Mouse (Mus musculus): ENCODE results near the gene Serpine1. TPM values are rescaled to one million over a fixed set of nuclear protein-coding genes. Genes with fewer than 3 reads are reported as not detected.

Gene Serpine1
- total RNA-seq, 2 experiments from 2014 or later = not detected

DNA sequence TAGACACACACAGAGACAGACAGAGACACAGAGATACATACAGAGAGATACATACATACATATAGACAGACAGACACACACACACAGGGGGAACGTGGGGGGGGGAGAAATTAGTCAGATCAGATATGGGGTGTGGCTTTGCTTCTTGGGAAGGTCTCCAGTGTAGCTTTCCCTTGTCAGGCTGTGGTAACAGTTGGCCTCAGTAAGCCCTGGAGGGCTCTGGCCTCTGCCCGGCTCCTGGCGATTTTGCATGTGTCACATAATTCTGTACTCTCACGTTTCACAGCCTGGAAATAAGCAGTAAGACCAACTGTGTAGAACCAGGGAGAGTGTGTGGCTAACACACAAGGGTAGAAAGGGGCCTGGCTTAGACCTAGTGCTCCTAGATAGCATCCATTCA, 28.6 kb upstream of the Serpine1 start:
- no peak for ATAC-seq (replicated peaks; ENCODE audit: low FRiP score, poor library complexity, severe bottlenecking)

DNA sequence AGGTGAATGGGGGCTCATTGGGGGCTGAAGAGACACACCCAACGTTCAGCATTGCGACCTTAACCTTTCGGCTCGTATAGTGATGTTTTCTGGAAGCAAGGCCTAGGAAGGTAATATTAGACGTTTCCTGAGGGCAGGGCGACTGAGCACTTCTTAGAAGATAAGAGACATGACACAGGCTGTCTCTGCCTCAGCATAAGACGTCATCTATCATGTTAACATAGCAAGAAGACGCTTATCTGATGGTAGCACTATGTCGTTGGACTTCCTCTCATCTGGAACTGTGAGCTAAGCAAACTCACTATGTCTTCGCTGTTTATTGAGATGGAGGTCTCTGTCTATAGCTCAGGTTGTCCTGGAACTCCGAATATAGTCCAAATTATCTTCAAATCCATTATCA, 26.4 kb upstream of the Serpine1 start:
- ATAC-seq (replicated peaks; ENCODE audit: low FRiP score, poor library complexity, severe bottlenecking) = no peak

DNA sequence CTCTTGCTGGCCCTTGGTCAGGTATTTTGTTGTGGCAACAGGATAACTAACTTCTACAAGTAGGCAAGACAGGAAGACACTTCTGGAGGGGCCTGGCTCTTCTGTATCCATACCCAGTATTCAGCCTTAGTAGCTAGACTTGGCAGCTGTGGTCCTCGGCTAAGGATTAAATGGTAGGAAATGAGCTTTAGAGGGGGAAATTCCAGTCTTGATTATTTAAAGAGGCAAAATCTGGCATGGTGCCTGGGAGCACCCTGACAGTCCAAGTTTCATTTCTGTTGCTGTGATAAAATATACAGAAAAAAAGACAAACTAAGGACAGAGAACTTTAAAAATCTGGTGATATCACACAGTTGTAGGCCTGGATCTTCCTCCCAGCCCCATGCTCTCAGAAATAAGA, 24.0 kb upstream of the Serpine1 start:
- ATAC-seq (replicated peaks; ENCODE audit: low FRiP score, poor library complexity, severe bottlenecking) = no peak

DNA sequence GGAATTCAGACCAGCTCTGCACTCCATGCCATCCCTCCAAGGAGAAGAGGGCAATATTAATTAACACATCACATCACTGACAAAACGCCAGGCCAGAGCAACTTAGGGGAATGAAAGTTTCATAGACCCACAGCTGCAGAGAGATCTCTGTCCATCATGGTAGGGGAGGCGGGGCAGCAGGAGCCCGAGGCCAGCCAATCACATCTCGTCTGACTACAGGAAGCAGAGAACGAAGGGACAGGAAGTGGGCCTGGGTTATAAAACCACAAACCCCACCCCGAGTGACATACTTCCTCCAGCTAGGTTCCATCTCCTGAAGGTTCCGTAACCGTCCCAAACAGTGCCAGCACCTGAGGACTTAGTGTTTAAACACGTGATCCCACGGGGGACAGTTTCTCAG, 23.1 kb upstream of the Serpine1 start:
- no peak for ATAC-seq (replicated peaks; ENCODE audit: low FRiP score, poor library complexity, severe bottlenecking)

DNA sequence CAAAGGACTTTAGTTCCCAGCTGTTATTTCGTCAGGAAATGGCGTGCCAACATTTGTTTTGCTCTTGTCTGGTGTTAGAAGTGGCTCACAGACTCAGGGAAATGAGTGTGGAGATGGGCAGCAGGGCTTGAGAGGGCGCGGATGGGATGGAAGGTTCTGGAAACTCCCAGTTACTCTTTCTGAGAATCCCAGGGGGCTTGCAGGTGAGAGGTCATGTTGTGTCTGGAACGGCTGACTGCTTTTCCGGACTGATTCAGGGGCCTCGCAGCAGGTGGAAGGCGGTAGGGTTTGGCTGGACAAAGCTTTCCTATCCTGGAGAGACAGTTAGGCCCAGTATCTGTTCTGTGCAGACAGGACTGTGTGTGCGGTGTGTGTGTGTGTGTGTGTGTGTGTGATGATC, 21.7 kb upstream of the Serpine1 start:
- ATAC-seq (replicated peaks; ENCODE audit: low FRiP score, poor library complexity, severe bottlenecking) = no peak

DNA sequence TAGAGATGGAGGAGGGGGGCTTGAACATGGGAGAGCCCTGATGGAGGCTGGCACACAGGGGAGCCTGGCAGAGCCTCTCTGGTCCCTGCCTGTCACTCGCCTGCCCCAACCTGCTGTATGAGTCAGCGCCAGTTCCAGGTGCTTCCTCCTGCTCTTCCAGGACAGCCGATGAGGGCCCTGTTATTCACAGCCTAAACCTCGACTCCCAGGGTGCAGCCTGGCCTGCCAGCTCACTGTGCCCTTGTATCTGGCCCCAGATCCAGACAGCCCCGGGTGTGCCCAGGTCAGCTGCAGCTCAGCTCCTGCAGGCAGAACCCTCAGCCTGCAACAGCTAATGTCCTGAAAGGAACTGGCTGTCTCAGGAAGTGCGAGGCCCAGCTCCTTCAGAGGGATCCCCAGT, 19.5 kb upstream of the Serpine1 start:
- ATAC-seq (replicated peaks; ENCODE audit: low FRiP score, poor library complexity, severe bottlenecking) = no peak

DNA sequence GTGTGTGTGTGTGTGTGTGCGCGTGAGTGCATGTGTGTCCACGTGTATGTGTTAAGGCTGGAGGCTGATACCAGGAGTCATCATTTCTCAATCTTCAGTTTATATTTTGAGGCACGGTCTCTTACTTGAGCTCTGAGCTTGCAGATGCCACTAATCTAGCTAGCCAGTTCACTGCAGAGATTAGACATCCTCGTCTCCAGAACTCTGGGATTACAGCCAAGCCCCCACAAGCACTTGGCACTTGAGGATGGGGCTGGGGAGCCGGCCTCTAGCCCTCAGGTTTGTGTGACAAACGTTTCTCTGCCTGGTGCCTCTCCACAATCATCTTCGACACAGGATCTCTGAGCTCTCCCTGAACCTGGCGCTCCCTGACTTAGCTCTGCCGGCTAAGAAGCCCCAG, 18.8 kb upstream of the Serpine1 start:
- ATAC-seq (replicated peaks; ENCODE audit: low FRiP score, poor library complexity, severe bottlenecking) = no peak

DNA sequence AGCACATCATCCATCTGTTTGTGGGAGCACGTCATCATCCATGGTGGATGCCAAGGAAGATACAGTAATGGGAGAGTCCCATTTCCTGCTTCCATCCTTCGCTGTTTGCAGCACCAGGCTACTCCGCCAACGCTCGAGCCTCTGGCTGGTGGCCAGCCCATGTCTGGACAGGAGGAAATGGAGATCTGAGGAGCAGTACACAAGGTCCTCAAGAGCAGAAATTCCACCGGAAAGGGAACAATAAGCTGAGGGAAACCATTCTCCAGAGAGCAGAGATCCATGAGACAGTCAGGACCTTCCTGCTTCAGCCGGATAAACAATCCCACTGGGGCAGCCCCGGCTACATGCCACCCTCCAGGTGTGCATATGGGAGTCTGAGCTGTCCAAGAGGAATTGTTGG, 15.3 kb upstream of the Serpine1 start:
- no peak for ATAC-seq (replicated peaks; ENCODE audit: low FRiP score, poor library complexity, severe bottlenecking)

DNA sequence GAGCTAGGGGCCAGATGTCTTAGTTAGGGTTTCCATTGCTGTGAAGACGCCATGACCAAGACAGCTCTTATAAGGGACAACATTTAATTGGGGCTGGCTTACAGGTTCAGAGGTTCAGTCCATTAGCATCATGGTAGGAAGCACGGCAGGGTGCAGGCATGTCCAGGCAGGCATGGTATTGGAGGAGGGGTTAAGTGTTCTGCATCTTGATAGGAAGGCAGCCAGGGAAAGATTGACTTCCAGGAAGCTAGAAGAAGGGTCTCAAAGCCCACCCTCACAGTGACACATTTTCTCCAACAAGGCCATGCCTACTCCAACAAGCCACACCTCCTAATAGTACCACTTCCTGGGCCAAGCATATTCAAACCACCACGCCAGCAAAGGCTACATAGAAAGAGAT, 13.7 kb upstream of the Serpine1 start:
- no peak for ATAC-seq (replicated peaks; ENCODE audit: low FRiP score, poor library complexity, severe bottlenecking)

DNA sequence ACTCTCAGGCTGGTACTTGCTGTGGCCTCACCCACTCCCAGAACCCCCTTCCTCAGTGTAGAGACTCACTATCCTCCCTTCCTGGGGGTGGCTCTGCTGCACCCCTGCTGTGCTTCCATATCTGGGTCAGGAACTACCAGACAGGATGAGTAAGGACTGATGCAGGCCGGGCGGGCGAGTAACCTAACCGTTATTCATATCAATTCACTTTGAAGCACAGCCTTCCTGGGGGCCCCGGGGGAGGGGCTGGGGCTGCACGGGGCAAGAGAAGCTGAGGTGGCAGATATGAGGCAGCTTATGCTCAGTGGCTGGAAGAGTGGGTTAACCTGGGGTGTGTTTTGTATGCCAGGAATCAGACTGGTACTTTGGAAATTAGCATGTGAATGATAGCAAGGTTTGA, 13.0 kb upstream of the Serpine1 start:
- no peak for ATAC-seq (replicated peaks; ENCODE audit: low FRiP score, poor library complexity, severe bottlenecking)

DNA sequence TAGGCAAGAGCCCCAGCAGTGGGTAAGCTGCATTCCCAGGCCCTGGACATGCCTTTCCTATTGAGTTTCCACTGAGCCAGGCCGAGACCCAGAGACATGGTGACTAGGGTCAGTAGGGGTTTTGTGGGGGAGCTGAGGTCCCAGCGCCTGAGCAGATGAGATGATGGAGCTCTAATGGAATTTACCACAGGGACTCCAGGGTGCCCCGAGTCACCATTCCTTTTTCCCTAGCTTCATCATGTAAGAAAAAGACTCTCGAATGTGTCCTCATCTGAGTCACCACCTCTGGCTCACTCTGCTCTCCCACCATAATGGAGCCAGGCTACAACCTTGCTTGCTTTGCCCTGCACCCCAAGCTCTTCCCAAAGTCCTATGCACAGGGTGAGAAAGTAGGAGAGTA, 11.0 kb upstream of the Serpine1 start:
- ATAC-seq (replicated peaks; ENCODE audit: low FRiP score, poor library complexity, severe bottlenecking) = no peak

DNA sequence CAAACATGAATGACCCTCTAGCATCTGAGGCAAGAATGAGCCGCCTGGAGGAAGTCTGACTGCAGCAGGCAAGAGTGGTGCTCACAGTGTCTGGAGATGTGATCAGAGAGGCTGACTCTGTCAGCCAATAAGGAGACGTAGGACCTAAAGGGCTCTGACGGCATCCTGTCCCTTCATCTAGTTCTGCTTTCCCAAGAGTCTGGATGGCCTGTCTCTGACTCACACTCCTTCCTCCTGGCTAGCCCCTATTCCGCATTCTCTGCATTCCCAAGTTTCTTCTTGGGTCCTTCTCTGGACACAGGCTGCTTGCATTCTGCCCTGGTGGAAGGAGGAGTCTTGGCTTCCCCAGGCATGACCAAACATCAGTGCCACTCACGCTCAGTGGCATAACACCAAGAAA, 7.8 kb upstream of the Serpine1 start:
- ATAC-seq (replicated peaks; ENCODE audit: low FRiP score, poor library complexity, severe bottlenecking) = no peak

DNA sequence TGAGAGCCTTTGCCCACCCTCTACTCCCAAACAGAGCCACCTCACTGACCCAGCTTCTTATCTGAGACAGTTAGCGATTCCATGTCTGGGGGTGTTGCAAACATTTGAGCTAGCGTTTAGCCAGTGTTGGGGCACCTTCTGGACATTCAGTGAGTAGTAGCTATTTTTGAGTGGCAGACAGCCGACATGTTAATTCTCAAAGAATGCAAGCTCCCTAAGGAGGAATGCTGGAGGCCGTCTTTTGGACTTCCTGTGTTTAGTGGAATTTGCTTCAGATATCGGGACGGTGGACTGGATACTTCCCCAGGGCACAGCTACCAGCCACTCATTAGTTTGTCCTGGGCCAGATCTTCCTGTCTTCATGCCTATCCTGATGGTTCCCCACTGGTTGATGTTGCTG, 6.5 kb upstream of the Serpine1 start:
- no peak for ATAC-seq (replicated peaks; ENCODE audit: low FRiP score, poor library complexity, severe bottlenecking)

DNA sequence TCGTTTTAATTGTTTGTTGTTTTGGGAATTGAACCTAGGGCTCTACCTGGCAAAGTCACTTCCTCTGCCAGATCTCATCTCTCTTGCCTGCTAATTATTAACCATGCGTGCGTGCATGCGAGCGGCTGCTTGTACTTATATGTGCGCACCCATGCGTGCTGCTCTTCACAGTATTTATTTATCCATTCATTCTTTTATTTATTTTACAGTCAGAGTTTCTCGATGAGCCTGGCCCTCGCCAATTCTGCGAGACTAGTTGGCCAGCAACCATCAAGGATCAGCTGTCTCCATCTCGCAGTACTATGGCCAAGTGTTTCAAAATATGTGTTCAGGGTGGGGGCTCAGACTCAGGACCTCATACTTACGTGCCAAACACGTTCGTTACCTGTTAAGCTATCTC, 6.0 kb upstream of the Serpine1 start:
- no peak for ATAC-seq (replicated peaks; ENCODE audit: low FRiP score, poor library complexity, severe bottlenecking)

DNA sequence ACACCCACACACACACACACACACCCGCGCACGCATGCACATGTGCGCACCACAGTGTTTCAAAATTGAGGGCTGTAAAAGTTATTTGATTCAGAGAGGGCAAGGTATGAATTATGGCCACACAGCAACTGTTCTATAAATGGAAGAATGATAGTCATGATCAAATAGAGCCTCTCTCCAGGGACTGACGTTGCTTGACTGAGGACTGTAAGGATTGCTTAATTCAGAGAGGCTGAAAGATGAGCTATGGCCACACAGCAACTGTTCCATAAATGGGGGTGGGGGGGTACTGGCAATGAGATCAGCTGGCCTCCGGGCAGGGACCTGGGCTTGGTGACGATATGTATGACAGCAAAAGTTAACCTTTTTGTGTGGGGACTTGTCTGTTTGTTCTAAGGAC, 5.1 kb upstream of the Serpine1 start:
- no peak for ATAC-seq (replicated peaks; ENCODE audit: low FRiP score, poor library complexity, severe bottlenecking)

DNA sequence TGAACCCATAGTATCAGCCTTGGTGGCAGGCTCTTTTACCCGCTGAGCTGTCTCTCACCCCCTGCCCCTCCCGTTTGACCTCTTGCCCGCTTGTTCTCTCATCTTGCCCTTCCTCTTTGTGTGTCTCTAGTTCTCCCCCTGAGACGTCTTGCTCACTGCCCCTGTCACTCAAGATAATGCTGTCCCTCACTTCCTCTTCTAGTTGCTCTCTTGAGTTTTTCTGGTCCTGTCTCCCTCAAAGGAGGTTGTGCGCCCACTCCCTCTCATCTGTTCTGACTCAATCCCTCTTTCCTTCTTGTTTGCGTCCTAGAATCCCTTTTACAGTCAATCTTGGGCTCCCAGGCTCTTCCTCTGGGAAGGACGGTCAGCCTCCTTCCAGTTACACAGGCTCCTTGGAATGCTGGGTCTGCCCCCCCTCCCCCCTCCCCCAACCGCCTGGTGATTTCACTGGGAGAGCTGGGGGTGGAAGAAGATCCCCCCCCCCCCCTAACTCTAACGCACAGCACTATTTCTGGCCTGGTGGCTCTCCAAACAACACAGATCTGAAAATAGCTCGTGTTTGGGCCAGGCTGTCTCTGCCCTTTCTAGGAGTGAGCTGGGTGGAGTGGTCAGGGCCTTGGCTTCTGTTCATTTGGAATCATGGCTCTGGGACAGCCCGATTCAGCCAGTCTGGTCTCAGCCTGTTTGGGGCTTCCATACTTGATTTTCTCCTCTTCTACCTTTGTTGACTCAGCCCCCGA, 4.3 kb upstream of the Serpine1 start:
- no peak for ATAC-seq (replicated peaks; ENCODE audit: low FRiP score, poor library complexity, severe bottlenecking)

DNA sequence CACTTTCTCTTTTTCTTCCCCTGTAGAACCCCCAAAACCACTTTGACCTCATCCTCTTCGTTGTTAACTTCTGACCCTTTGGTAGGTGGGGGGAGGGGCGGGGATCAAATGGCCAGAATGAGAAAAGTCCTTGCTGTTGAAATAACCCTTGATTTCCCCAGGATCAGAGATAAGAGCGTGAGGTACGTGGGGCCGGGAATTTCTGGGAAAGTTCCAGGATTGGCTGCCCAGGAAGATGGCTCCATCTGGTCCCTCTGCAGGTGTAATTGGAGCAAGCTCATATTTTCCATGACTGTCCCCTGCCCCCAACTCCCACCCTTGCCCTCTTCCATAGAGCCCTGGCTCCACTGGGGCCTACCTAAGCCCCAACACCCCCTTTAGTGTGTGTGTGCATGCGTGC, 3.7 kb upstream of the Serpine1 start:
- ATAC-seq (replicated peaks; ENCODE audit: low FRiP score, poor library complexity, severe bottlenecking) = no peak

DNA sequence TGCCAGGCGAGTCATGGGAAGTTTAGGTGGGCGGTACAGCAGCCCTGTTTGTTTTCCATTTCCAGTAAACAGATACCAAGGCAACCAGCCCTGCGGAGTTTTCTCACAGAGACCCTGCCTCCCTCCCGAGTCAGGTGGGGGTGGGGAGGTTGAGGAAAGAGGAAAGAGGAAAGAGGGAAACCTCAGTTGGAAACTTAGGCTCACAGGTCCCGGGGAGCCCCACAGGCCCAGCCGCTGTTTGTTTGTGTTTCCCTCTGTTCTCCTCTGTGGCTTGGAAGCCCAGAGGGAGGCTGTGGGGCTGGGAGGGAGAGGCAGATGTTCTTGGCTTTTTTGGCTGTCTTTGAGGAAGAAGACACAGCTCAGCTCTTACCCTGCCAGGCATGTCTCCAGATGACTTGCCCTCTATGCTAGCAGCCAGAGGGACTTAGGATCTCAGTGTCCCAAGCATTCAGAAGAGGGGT, 2.2 kb upstream of the Serpine1 start:
- ATAC-seq (replicated peaks; ENCODE audit: low FRiP score, poor library complexity, severe bottlenecking) = no peak

DNA sequence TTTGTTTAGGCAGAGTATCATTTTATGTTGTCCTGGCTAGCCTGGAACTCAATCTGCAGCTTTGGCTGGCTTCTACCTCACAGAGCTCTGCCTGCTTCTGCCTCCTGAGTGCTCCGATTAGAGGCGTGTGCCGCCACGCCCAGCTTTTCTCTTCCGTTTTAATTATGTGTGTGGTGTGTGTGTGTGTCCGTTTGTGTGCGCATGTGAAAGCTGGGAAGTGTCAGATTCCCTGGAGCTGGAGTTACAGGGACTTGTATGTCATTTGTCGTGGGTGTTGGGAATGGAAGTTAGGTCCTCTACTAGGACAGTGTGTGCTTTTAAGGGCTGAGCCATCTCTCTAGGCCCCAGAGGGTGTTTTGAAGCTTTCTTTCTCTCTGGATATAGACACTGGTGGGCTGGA, 1.1 kb upstream of the Serpine1 start:
- no peak for ATAC-seq (replicated peaks; ENCODE audit: low FRiP score, poor library complexity, severe bottlenecking)

DNA sequence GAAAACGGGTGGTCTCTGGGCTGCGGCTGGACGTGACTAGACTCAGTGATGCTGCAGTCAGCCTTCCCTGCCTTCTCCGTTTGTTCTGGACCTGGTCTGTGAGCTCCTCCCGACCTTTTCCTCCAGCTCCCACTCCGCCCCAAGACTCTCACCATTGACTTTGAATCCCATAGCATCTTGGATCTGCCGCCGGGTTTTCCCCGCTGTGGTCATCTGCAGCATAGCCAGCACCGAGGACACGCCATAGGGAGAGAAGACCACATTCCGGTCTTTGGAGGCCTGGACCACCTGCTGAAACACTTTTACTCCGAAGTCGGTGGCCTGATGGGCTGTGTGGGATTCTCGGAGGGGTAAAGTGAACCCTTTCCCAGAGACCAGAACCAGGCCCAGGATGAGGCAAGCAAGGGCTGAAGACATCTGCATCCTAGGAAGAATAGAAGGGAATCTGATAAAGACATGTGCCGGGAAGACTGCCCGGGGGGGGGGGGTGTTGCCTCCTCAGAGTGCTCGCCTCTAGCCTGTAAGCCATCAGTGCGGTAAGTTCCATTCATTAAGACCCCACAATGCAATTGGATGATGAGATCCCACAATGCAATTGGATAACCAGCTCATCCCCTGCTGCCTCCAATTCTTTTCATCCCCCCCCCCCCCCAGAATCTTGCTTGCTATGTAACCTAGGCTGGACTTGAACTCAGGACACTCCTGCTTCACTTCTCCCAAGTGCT, 1.0 kb downstream of the Serpine1 start:
- no peak for ATAC-seq (replicated peaks; ENCODE audit: low FRiP score, poor library complexity, severe bottlenecking)

DNA sequence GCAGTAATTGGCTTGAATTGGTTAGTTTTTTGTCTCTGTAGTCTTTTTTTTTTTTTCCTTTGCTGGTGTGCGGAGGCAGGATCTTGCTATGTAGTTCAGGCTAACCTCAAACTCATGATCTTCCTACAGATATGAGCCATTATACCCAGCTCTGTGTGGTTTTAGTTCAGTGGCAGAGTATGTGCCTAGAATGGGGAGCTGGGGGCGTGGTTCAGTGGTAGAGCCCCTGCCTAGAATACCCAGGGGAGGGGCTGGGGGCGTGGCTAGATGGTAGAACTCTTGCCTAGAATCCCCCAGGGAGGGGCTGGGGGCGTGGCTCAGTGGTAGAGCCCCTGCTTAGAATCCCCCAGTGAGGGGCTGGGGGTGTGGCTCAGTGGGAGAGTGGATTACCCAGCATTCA, 3.4 kb downstream of the Serpine1 start:
- no peak for ATAC-seq (replicated peaks; ENCODE audit: low FRiP score, poor library complexity, severe bottlenecking)

DNA sequence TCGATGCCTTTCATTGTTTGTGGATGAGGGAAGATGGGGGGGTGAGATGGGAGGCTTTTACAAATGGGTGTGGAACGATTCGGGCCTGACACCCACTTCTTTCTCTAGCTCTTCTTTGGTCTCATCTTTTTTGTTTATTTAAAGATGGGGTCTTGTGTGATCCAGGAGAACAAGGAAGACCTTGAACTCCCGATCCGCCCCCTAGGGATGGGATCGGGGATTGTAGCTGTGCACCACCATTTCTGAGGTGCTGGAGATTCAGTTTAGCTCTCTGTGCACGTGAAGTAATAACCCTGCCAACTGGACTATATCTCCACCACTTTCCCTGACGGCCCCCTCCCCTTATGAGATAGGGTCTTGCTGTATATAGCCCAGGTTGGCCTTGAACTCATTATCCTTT, 6.1 kb downstream of the Serpine1 start:
- ATAC-seq (replicated peaks; ENCODE audit: low FRiP score, poor library complexity, severe bottlenecking) = no peak
